Mouse (Mus musculus) frontal cortex, postnatal 14 days (tissue): ENCODE measurements around the gene Vmn2r57.
"Not testable (repeated sequence)": the region's sequence is repeated elsewhere in the genome, so short reads cannot be mapped to it uniquely, and the experiment has no call there.

Experiments used
- DNase-seq, 2 experiments: peaks; one replicate each; pipeline ENCODE4 v3.0.0; 2022; ENCODE audit warnings: low spot score in 2 of 2

The Vmn2r57 gene

GRCm38 (mm10) chr7:41448596-41448995 is at the start of gene Vmn2r57:
Gene Vmn2r57, minus strand, starts transcription at chr7:41448696.
- DNase-seq: not testable (repeated sequence)

- DNase-seq: no peak
Observed at GRCm38 (mm10) chr7:41497871-41498270, 49.4 kb upstream of the Vmn2r57 start.

- DNase-seq: no peak
Observed at GRCm38 (mm10) chr7:41451864-41452263, 3.4 kb upstream of the Vmn2r57 start.

GRCm38 (mm10) chr7:41394130-41394529 is 54.4 kb downstream of the Vmn2r57 start:
- DNase-seq: no peak

GRCm38 (mm10) chr7:41393048-41393971 is 55.2 kb downstream of the Vmn2r57 start, which contains the start of gene AI987944:
Gene AI987944, minus strand, starts transcription at chr7:41393379.
- peak; percentile 71 to 74 for DNase-seq
